In genomic region chr7:19160115-19160514, GRCm38 (mm10) we compare ENCODE assay signal across 7 mouse cellular contexts. TPM values are rescaled to one million over a fixed set of nuclear protein-coding genes. Genes with fewer than 3 reads are reported as not detected.
DNase-seq lines count a peak whose midpoint lies in the region; ATAC-seq and TF ChIP-seq lines count a peak whose summit lies in the region.

No protein-coding gene starts in this region.

- DNase-seq in thymus, postnatal 14 days, result peak; percentile 17
- DNase-seq in thymus, postnatal 25 days, result no peak
- peak; percentile 7 for DNase-seq in liver, adult 2 months (ENCODE audit: extremely low read depth, low read depth, low spot score)
- no peak for DNase-seq in spleen, postnatal 10 days (ENCODE audit: low spot score in 2 of 2)
- DNase-seq in gastrocnemius, postnatal 4 days (ENCODE audit: low spot score in 2 of 2), result no peak

- ATAC-seq in forebrain, embryonic 15.5 days (replicated peaks), result no peak

- H3K9me3 ChIP-seq in forebrain, embryonic 15.5 days, result no peaks in the 10 kb centered on the region

- H3K4me1 ChIP-seq in forebrain, embryonic 15.5 days, result peaks cover 48% of the 10 kb centered on the region
- peaks cover 2% of the 10 kb centered on the region; the same call in 1 of the 2 replicates for H3K4me1 ChIP-seq in liver, adult 2 months (ENCODE audit: control insufficient read depth, insufficient read depth, low read length)
- peaks cover 31% of the 10 kb centered on the region for H3K4me1 ChIP-seq in small intestine, adult 2 months (ENCODE audit: control insufficient read depth, insufficient read depth, insufficient read length, low read length)

- 2% methylated on average over 20 of the region's 20 CpGs for WGBS in forebrain, embryonic 15.5 days
- 3% methylated on average over 20 of the region's 20 CpGs for WGBS in liver, adult 2 months
- under 1% methylated on average over 20 of the region's 20 CpGs for WGBS in small intestine, adult 2 months

- peaks cover 9% of the 10 kb centered on the region; the same call in 1 of the 2 replicates for H3K27me3 ChIP-seq in forebrain, embryonic 15.5 days
- H3K27me3 ChIP-seq in liver, adult 2 months (ENCODE audit: control insufficient read depth, insufficient read depth, low read length), result peaks cover 10% of the 10 kb centered on the region; the same call in 1 of the 2 replicates
- no peaks in the 10 kb centered on the region for H3K27me3 ChIP-seq in small intestine, adult 2 months (ENCODE audit: control insufficient read depth, insufficient read depth, low read length)

- TF ChIP-seq POLR2A in liver, adult 2 months (IDR thresholded peaks at IDR 0.05; ENCODE audit: extremely low read depth, insufficient read depth, low read length), result no peak
- TF ChIP-seq POLR2A in small intestine, adult 2 months (IDR thresholded peaks at IDR 0.05; ENCODE audit: low read depth, low read length), result no peak

- no peak for TF ChIP-seq CTCF in liver, adult 2 months (IDR thresholded peaks at IDR 0.05; ENCODE audit: low read depth, low read length)
- no peak for TF ChIP-seq CTCF in small intestine, adult 2 months (IDR thresholded peaks at IDR 0.05; ENCODE audit: extremely low read depth, insufficient read length, insufficient replicate concordance, low read depth, low read length)

- H3K27ac ChIP-seq in forebrain, embryonic 15.5 days (replicated peaks), result no peak overlapping the region
- no peak overlapping the region for H3K27ac ChIP-seq in liver, adult 2 months (replicated peaks; ENCODE audit: insufficient read depth, low read depth, low read length)
- no peak overlapping the region for H3K27ac ChIP-seq in small intestine, adult 2 months (ENCODE audit: insufficient read depth, low read depth, low read length)

- peak overlapping the region; percentile 36 for H3K4me3 ChIP-seq in forebrain, embryonic 15.5 days
- H3K4me3 ChIP-seq in liver, adult 2 months (ENCODE audit: insufficient read depth, low read depth, low read length), result peak overlapping the region; percentile 38; the same call in 1 of the 2 replicates
- H3K4me3 ChIP-seq in small intestine, adult 2 months (ENCODE audit: low read depth, low read length), result peak overlapping the region; percentile 53

- peak overlapping the region; percentile 58 for H3K4me2 ChIP-seq in forebrain, embryonic 15.5 days (replicated peaks)

- H3K79me2 ChIP-seq in liver, adult 2 months (ENCODE audit: control insufficient read depth, insufficient read depth, low read length), result no peaks in the 10 kb centered on the region

- H3K9ac ChIP-seq in forebrain, embryonic 15.5 days (replicated peaks), result 0 out of 2 replicates have a peak overlapping the region, but pooled peaks have one; percentile 16
- H3K9ac ChIP-seq in liver, adult 2 months (ENCODE audit: low read depth, low read length), result no peak overlapping the region

- H3K36me3 ChIP-seq in forebrain, embryonic 15.5 days, result no peaks in the 10 kb centered on the region
- H3K36me3 ChIP-seq in liver, adult 2 months (ENCODE audit: control insufficient read depth, insufficient read depth, low read length), result no peaks in the 10 kb centered on the region
- H3K36me3 ChIP-seq in small intestine, adult 2 months (ENCODE audit: control insufficient read depth, insufficient read depth, low read length), result no peaks in the 10 kb centered on the region

RNA-seq across cellular contexts. Expression of gene Gipr, which starts 5.8 kb away (rescaled TPM):
- 18.1 and 20.0 TPM in 2 replicates for polyA plus RNA-seq in forebrain, embryonic 15.5 days (2015; fragmentation: Nextera tagmentation; extraction: Ambion mirVana)
- total RNA-seq in liver, adult 2 months (2014; rRNA removed), result not detected in 2 replicates
- polyA plus RNA-seq in liver, adult 2 months (2012; rRNA removed), result not detected in 2 replicates
- polyA plus RNA-seq in small intestine, adult 2 months (2012; rRNA removed), result 0.53 and 0.62 TPM in 2 replicates
- under 1 TPM; 0.13 to 0.15 TPM for total RNA-seq in gastrocnemius, postnatal 4 days (2021)

RNA-seq across cellular contexts. Expression of gene Snrpd2, which starts 10.6 kb away (rescaled TPM):
- polyA plus RNA-seq in forebrain, embryonic 15.5 days (2015; fragmentation: Nextera tagmentation; extraction: Ambion mirVana), result 135 and 143 TPM in 2 replicates
- 28.4 and 29.4 TPM in 2 replicates for total RNA-seq in liver, adult 2 months (2014; rRNA removed)
- 16.4 and 17.7 TPM in 2 replicates for polyA plus RNA-seq in liver, adult 2 months (2012; rRNA removed)
- polyA plus RNA-seq in small intestine, adult 2 months (2012; rRNA removed), result 13.2 and 25.8 TPM in 2 replicates
- total RNA-seq in gastrocnemius, postnatal 4 days (2021), result 100 to 1,000 TPM in 1 of 2 experiments, 10 to 100 TPM in 1; 85.4 to 103 TPM

RNA-seq across cellular contexts. Expression of gene Qpctl, which starts 11.0 kb away (rescaled TPM):
- polyA plus RNA-seq in forebrain, embryonic 15.5 days (2015; fragmentation: Nextera tagmentation; extraction: Ambion mirVana), result 18.7 and 19.4 TPM in 2 replicates
- total RNA-seq in liver, adult 2 months (2014; rRNA removed), result 4.3 and 6.3 TPM in 2 replicates
- polyA plus RNA-seq in liver, adult 2 months (2012; rRNA removed), result 8.9 and 11.7 TPM in 2 replicates
- 5.5 and 6.6 TPM in 2 replicates for polyA plus RNA-seq in small intestine, adult 2 months (2012; rRNA removed)
- 1 to 10 TPM; 7.7 to 8.8 TPM for total RNA-seq in gastrocnemius, postnatal 4 days (2021)

RNA-seq across cellular contexts. Expression of gene Eml2, which starts 16.1 kb away (rescaled TPM):
- polyA plus RNA-seq in forebrain, embryonic 15.5 days (2015; fragmentation: Nextera tagmentation; extraction: Ambion mirVana), result 8.2 and 12.5 TPM in 2 replicates
- 9.8 and 11.1 TPM in 2 replicates for total RNA-seq in liver, adult 2 months (2014; rRNA removed)
- 9.7 and 12.2 TPM in 2 replicates for polyA plus RNA-seq in liver, adult 2 months (2012; rRNA removed)
- polyA plus RNA-seq in small intestine, adult 2 months (2012; rRNA removed), result 15.8 and 17.2 TPM in 2 replicates
- 10 to 100 TPM; 17.0 to 18.1 TPM for total RNA-seq in gastrocnemius, postnatal 4 days (2021)

RNA-seq across cellular contexts. Expression of gene Fbxo46, which starts 40.5 kb away (rescaled TPM):
- polyA plus RNA-seq in forebrain, embryonic 15.5 days (2015; fragmentation: Nextera tagmentation; extraction: Ambion mirVana), result 23.4 and 25.4 TPM in 2 replicates
- total RNA-seq in liver, adult 2 months (2014; rRNA removed), result 2.4 and 3.2 TPM in 2 replicates
- 4.3 and 5.0 TPM in 2 replicates for polyA plus RNA-seq in liver, adult 2 months (2012; rRNA removed)
- 6.1 and 14.9 TPM in 2 replicates for polyA plus RNA-seq in small intestine, adult 2 months (2012; rRNA removed)
- total RNA-seq in gastrocnemius, postnatal 4 days (2021), result 1 to 10 TPM; 8.0 to 8.4 TPM

Comparison
In these comparisons a context has a peak if more than half of its experiments do, and no peak if none do; other contexts are left out.
1. DNase-seq: peak in thymus, postnatal 14 days (single experiment) and liver, adult 2 months (single experiment); none in thymus, postnatal 25 days (single experiment), spleen, postnatal 10 days (0 of 2) and gastrocnemius, postnatal 4 days (0 of 2).
2. RNA of gene Gipr, which starts 5.8 kb away (polyA plus RNA-seq): 18.1 to 20.0 TPM in forebrain, embryonic 15.5 days; 0.53 to 0.62 TPM in small intestine, adult 2 months and not detected in liver, adult 2 months; every median in the first group is over 10 times any median in the second.
3. Peak in every context shown above with its lines, with median percentiles within 50 percentile points of each other: H3K4me3 ChIP-seq.